Mouse (Mus musculus) C2C12 (cell line): Measurements from ENCODE around the gene Kctd6.

Source experiments
- CTCF ChIP-seq: IDR thresholded peaks from one replicate; pipeline ENCODE4 v1.5.1; 2011; ENCODE audit not compliant: control insufficient read depth, insufficient read depth, insufficient read length
- MYOD1 ChIP-seq: IDR thresholded peaks from one replicate; pipeline ENCODE4 v1.6.1; 2011; ENCODE audit warnings: low read depth; ENCODE audit not compliant: control insufficient read depth, insufficient read length
- MYOG ChIP-seq: IDR thresholded peaks from one replicate; pipeline ENCODE4 v1.6.1; 2011; ENCODE audit not compliant: control insufficient read depth, insufficient read length; ENCODE audit errors: extremely low read depth

GRCm38 (mm10) chr14:8222561-8222960, 8.6 kb downstream of the Kctd6 start:
- no peak for TF ChIP-seq MYOD1
- TF ChIP-seq CTCF = no peak
- no peak for TF ChIP-seq MYOG
